Mouse (Mus musculus) kidney, postnatal 4 days (tissue): Measurements from ENCODE around the gene Vstm2l.

Experiments
- DNase-seq, 2 experiments: peaks; one replicate each; pipeline ENCODE4 v3.0.0; 2021; ENCODE audit warnings: mixed read lengths in 2 of 2

The Vstm2l gene

GRCm38 (mm10) chr2:157935444-157936171 is 21.2 kb downstream of the Vstm2l start:
- no peak for DNase-seq

GRCm38 (mm10) chr2:157936676-157937075 is 22.2 kb downstream of the Vstm2l start:
- no peak for DNase-seq

DNA sequence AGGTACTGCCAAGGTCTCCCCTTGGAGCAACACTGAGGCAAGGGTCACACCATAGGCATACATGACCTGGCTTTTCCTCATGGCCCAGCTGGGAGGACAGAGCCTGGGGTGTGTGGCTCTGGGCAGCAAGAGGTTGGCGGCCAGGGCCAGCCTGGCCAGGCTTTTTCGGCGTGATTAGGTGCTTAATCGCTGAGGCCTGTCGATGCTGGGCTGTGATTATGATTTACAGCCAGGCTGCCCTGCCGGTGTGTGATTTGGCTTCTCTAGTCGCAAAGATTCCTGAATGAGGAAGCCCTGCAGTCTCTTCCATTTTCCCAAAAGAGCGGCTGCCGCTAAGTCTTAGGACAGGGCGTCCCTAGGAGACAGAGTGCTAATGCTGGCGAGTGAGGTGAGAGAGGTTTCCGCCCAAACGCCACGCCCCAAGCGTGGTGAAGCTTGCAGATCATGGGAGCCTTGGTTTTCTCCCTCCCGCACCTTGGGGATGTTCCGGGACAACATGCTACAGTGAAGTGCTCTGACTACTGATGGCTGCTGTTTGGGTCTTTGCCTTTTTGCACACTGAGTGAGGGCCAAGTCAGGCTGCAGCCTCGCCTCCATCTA is 26.2 kb downstream of the Vstm2l start:
- DNase-seq = no peak

DNA sequence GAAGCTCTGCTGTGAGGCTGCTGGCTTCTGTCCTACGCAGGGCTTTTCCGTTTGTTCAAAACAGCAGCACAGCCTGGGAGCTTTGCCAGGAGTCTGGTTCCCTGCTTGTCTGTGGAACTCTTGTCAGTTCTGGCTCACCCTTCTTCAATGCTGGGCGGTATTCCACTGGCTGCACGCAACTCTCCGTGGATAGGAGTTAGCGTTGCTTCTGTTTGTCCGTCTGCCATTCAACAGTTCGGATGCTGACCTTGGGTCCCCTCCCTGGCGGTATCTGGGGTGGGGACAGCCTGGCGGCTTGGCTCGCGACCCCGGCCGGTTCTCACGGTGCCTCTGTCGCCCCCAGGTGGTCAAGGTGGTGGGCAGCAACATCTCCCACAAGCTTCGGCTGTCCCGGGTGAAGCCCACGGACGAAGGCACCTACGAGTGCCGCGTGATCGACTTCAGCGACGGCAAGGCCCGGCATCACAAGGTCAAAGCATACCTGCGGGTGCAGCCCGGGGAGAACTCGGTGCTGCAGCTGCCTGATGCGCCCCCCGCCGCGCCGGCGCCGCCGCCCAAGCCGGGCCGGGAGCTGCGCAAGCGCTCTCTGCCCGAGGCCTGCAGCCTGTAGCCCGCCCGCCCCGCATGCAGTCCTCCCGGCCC is 29.2 kb downstream of the Vstm2l start:
- peak; percentile 84 to 88 for DNase-seq

DNA sequence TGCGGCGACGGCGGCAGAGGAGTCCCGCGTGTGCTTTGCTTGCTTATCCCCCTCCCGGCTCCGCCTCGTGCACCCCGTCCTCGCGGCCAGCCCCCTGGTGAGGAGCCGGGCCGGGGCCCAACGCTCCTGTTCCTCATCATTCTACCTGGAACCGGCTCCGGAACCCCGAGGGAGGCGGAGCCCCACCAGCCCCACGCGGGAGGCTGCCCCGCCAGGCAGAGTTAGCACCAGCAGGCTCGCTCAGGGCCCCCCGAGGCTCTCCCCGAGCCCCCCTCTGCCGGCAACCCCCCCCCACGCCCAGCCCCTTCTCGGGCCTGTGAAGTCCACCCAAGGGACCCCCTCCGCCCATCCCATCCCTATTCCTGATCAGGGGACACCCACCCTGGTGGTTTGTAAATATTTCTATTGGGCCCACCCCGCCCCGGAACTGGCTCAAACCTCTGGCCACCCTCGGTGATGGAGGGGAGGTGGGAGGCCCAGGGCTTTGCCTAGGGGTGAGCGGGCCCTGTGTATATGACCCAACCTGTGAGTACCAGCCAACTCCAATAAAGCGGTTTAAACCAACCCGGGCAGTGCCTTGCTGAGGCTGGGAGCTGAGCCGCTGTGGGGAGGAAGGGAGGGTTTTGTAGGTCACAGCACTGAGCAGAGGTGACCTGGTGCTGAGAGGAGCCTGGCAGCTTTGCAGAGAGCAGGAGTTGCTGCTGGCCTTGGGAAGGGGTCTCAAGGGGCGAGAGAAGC is 29.9 kb downstream of the Vstm2l start:
- peak in 1 of 2 experiments; percentile 43 for DNase-seq

- DNase-seq = no peak
These were observed 39.5 kb downstream of the Vstm2l start for GRCm38 (mm10) chr2:157953978-157954377.

DNA sequence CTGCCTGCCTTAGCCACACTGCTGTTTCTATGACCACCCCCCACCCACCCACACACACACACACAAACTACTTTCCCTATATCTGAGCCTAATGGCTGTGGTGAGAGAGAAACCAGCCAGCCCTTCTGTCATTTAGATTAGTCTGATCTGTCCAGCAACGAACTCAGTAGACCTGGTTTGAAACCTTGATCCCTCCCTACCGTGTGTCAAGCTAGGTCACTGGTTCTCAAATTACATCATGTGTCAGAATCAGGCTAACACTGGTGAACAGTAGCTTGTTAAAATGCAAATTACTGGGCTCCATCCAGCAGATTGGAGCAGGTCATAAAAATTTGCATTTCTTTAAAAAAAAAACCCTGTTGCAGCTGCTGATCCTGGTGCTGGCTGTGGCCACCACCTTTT is 43.3 kb downstream of the Vstm2l start:
- no peak for DNase-seq

- no peak for DNase-seq
These were observed 53.4 kb downstream of the Vstm2l start for GRCm38 (mm10) chr2:157967856-157968255.

DNA sequence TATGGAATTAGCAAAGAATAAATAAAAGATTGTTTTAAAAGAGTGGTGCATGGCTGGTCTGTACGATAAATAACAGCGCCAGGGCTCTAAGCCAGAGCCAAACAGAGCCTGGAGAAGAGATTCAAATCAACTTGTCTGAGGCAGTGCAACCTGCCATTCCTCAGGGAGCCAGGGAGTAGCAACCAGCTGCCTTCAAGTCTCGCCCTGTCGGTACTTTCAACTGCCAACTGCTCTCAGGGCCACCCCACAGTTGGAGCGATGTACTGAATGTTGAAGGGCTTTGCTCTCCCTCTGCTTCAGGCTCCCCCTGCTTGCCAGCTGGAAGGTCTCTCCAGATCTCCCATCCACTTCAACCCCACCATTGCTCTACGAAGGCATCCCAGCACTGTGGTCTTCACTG is 55.7 kb downstream of the Vstm2l start:
- DNase-seq = no peak

DNA sequence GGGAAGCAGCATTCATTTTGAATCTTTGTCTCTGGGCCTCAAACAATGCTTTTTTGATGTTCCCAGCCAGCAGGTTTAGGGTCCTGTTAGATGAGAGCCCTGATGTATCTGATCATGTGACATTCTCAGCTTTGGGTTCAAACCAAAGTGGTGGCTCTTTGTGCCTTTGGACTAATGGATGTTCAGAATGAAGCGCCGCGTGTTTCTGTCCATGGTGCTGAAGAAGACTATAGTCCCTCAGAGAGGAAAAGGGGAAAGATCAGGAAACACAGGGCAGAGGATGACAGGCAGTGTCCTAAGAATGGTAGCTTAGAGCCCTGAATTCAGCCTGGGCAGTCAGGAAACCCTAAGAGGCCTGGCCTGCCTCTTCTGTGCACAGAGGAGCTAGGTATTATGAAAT is 56.2 kb downstream of the Vstm2l start:
- DNase-seq = peak; percentile 86 to 88

DNA sequence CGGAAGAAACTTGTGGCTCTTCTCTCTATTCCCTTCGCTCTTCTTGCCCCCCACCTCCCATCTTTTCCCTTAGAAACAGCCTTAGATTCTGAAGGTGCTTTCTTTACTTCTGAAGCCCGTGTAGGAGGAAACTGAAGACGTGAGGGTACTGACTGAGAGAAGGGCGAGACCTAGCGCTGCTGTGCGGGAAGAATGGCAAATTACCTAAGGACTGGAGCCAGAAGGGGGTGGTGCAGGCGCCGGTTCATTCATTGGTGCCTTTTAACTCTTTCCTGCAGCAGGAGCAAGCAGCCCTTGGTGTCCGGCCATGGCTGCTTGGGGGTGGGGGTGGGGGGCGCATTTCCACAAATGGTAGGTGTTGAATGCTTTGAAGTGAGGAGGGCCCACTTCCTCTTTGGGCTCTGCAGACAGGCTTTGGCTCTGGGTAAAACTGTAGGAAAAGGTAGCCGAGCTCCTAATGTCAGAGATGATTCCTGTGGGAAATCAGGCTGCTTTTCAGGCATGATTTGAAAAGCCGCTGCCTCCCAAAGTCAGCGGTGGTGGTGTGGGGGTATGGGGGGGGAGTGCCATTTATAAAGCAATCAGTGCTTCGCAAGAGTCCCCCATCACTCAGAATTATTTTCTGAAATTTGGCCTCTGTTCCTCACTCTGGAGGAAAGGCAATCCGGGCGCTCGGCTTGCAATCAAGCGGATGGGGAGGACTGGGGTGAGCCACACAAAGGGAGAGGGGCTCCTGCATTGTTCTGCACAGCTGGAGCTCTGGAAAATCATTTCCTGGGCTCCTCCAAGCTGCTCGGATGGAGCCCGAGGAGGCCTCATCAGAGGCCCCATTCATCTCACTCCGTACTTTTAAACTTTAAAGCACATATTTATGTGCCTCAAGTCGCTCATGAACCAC is 60.4 kb downstream of the Vstm2l start:
- no peak for DNase-seq

- no peak for DNase-seq
These were observed 61.1 kb downstream of the Vstm2l start for GRCm38 (mm10) chr2:157975595-157975994.

- DNase-seq = no peak
These were observed 64.8 kb downstream of the Vstm2l start for GRCm38 (mm10) chr2:157979241-157979640.

- DNase-seq = no peak
These were observed 68.3 kb downstream of the Vstm2l start for GRCm38 (mm10) chr2:157982727-157983126.

DNA sequence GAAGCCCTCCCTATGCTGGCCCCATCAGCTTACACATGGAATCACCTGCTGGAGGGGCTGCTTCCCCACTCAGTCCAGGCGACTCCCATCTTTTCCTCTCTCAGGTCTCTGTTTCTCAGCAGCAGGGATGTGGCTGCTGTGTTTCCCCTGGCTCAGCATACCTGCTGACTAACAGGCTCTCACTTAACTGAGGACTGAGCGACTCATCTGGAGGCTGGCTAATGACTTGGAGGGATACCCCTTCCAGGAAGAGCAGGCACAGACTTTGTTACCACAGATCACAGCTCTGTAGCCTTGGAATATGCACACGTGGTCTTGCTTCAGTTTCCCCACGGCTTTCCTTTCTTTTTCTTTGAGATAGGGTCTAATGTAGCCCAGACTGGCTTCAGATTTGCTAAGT is 68.8 kb downstream of the Vstm2l start:
- DNase-seq = no peak

DNA sequence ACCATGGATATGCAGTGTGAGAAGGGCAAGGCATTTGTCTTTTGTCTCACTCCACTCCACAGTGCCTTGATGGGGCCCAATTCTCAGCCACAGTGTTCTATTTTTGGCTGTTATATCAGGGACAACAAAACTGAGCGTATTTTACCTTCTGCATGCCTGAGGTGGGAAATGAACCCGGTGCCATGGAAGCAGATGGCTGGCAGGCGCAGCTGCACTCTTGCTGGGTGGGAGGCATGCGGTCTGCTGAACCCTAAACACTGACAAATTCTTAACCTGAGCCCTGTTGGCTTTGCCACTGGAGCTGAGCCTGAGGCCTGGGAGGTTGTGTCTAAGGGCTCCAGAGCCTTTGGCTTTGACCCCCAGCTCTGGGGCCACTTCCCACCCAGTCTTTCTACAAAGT is 71.2 kb downstream of the Vstm2l start:
- DNase-seq = no peak

DNA sequence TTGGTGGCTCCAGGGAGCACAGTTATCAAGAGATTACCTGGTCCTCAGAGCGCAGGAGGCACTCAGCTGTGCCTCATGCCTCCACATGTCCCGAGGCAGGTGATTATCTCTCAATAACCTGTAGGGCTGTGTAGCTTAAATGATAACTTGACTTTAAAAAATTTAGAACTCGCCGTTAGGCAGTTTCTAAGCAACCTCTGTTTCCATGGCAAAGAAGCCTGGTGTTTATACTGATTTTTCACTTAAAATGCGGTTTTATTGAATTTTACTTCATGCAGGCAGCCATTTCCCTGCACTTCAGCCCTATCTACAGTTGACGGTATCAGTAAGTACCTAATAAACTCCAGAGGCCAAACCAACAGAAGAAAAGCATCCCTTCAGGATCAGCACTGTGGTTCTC is 71.8 kb downstream of the Vstm2l start:
- DNase-seq = no peak

DNA sequence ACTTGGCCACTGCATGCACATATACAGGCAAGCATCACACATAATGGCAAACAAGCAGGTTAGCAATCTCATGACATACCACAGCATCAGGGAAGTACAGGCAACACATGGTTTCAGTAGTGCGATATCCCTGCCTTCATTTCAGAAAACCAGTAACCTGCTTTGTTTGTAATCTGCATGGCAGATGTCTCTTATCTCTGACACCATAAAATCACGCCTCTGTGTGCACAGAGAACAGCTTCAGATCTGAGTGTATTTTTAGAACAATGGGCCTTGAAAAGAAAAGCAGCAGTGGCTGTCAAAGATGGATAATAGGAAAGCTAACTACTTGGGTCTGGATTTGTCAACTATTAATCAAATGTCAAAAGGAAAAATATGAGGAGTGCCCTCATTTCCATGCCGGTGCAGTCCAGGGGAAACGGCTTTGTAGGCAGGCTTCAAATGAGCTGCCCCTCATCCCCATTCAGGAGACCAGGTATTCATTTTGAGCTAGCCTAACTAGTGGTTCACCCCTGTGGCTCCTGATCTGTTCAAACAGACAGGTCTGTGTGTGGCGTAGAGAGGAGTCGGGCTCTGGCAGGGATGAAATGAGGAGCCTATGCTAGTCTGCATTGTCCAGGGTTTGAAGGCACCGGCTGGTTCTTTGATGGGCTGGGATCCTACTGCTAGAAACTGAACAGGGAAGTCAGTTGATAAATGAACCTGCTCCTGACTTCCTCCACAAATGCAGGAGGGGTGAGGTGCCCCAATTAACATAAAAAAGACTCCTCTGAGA is 74.2 kb downstream of the Vstm2l start:
- DNase-seq = no peak

GRCm38 (mm10) chr2:157989946-157990345 is 75.5 kb downstream of the Vstm2l start:
- DNase-seq = peak; percentile 16 to 37

GRCm38 (mm10) chr2:157991026-157991425 is 76.6 kb downstream of the Vstm2l start:
- no peak for DNase-seq

DNA sequence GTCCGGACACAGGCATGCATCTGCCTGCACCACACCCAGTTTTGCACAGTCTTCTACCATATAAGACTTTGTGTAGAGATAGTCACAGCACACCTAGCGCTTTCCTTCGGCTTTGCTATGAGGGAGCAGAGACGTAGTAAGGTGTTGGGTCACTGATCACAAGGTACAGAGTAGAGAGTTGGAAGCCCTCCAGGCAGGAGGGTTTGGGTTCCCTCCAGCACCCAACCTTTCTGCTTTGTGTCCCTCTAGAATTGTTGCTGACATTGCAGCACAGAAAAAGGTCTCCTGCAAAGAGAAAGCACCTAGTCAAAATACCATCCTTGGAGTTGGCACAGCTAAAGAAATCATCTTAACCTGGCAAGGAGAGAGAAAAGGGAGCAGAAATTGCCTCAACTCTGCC is 78.0 kb downstream of the Vstm2l start:
- DNase-seq = no peak
